Mouse (Mus musculus): ENCODE measurements around the gene Ptbp2. TPM values are rescaled to one million over a fixed set of nuclear protein-coding genes. Genes with fewer than 3 reads are reported as not detected.

Ptbp2 gene
- polyA plus RNA-seq, 1 experiment from 2014 or later = 42.6 TPM

GRCm38 (mm10) chr3:119778431-119778830 is 5.8 kb downstream of the Ptbp2 start:
- Histone ChIP-seq H3K4me2 (ENCODE audit: low read depth, low read length) (no peak overlapping the region), H3K27ac (ENCODE audit: low read length) (no peak overlapping the region), H3K36me3 (ENCODE audit: control insufficient read depth, insufficient read depth) (0 out of 2 replicates have a peak, but pooled peaks cover 3% of the 10 kb centered on the region), H3K27me3 (ENCODE audit: control insufficient read depth, insufficient read depth, low read length) (no peaks in the 10 kb centered on the region), H3K9ac (ENCODE audit: low read length) (no peak overlapping the region), H3K4me3 (ENCODE audit: low read length) (no peak overlapping the region), H3K4me1 (ENCODE audit: control insufficient read depth, insufficient read depth, low read length) (peaks cover 14% of the 10 kb centered on the region), H3K9me3 (replicated peaks; ENCODE audit: control insufficient read depth, low read length) (no peaks in the 10 kb centered on the region)
- WGBS = 88% methylated on average over 2 of the region's 2 CpGs
- ATAC-seq (replicated peaks; ENCODE audit: extremely low read depth, insufficient read depth, low FRiP score) = no peak

GRCm38 (mm10) chr3:119776129-119776528 is 8.1 kb downstream of the Ptbp2 start:
- 0 out of 2 replicates have a peak, but pooled peaks cover 3% of the 10 kb centered on the region for H3K36me3 ChIP-seq (ENCODE audit: control insufficient read depth, insufficient read depth)
- H3K27ac ChIP-seq (ENCODE audit: low read length) = no peak overlapping the region
- no peak for ATAC-seq (replicated peaks; ENCODE audit: extremely low read depth, insufficient read depth, low FRiP score)
- no peaks in the 10 kb centered on the region for H3K27me3 ChIP-seq (ENCODE audit: control insufficient read depth, insufficient read depth, low read length)
- H3K4me2 ChIP-seq (ENCODE audit: low read depth, low read length) = no peak overlapping the region
- 76% methylated on average over 5 of the region's 5 CpGs for WGBS
- H3K9ac ChIP-seq (ENCODE audit: low read length) = no peak overlapping the region
- H3K4me1 ChIP-seq (ENCODE audit: control insufficient read depth, insufficient read depth, low read length) = peaks cover 16% of the 10 kb centered on the region
- no peaks in the 10 kb centered on the region for H3K9me3 ChIP-seq (replicated peaks; ENCODE audit: control insufficient read depth, low read length)
- no peak overlapping the region for H3K4me3 ChIP-seq (ENCODE audit: low read length)

GRCm38 (mm10) chr3:119772789-119773188 is 11.5 kb downstream of the Ptbp2 start:
- no peak for ATAC-seq (replicated peaks; ENCODE audit: extremely low read depth, insufficient read depth, low FRiP score)
- Histone ChIP-seq H3K27ac (ENCODE audit: low read length) (no peak overlapping the region), H3K27me3 (ENCODE audit: control insufficient read depth, insufficient read depth, low read length) (no peaks in the 10 kb centered on the region), H3K4me3 (ENCODE audit: low read length) (no peak overlapping the region), H3K4me1 (ENCODE audit: control insufficient read depth, insufficient read depth, low read length) (peaks cover 5% of the 10 kb centered on the region), H3K4me2 (ENCODE audit: low read depth, low read length) (no peak overlapping the region), H3K36me3 (ENCODE audit: control insufficient read depth, insufficient read depth) (peaks cover 6% of the 10 kb centered on the region; the same call in 1 of the 2 replicates), H3K9me3 (replicated peaks; ENCODE audit: control insufficient read depth, low read length) (no peaks in the 10 kb centered on the region), H3K9ac (ENCODE audit: low read length) (no peak overlapping the region)
- WGBS = 68% methylated on average over 2 of the region's 2 CpGs

- H3K4me2 ChIP-seq (ENCODE audit: low read depth, low read length) = no peak overlapping the region
- no peak overlapping the region for H3K4me3 ChIP-seq (ENCODE audit: low read length)
- H3K27me3 ChIP-seq (ENCODE audit: control insufficient read depth, insufficient read depth, low read length) = no peaks in the 10 kb centered on the region
- 65% methylated on average over 2 of the region's 2 CpGs for WGBS
- no peak overlapping the region for H3K9ac ChIP-seq (ENCODE audit: low read length)
- no peak overlapping the region for H3K27ac ChIP-seq (ENCODE audit: low read length)
- H3K4me1 ChIP-seq (ENCODE audit: control insufficient read depth, insufficient read depth, low read length) = no peaks in the 10 kb centered on the region
- no peak for ATAC-seq (replicated peaks; ENCODE audit: extremely low read depth, insufficient read depth, low FRiP score)
- no peaks in the 10 kb centered on the region for H3K9me3 ChIP-seq (replicated peaks; ENCODE audit: control insufficient read depth, low read length)
- H3K36me3 ChIP-seq (ENCODE audit: control insufficient read depth, insufficient read depth) = peaks cover 10% of the 10 kb centered on the region; the same call in 1 of the 2 replicates
Measured at GRCm38 (mm10) chr3:119763772-119764171, 20.5 kb downstream of the Ptbp2 start.

GRCm38 (mm10) chr3:119761732-119762131 is 22.5 kb downstream of the Ptbp2 start:
- no peak overlapping the region for H3K27ac ChIP-seq (ENCODE audit: low read length)
- no peak overlapping the region for H3K9ac ChIP-seq (ENCODE audit: low read length)
- no peak overlapping the region for H3K4me2 ChIP-seq (ENCODE audit: low read depth, low read length)
- H3K9me3 ChIP-seq (replicated peaks; ENCODE audit: control insufficient read depth, low read length) = no peaks in the 10 kb centered on the region
- 0 out of 2 replicates have a peak, but pooled peaks cover 4% of the 10 kb centered on the region for H3K36me3 ChIP-seq (ENCODE audit: control insufficient read depth, insufficient read depth)
- WGBS = 87% methylated on average over 3 of the region's 3 CpGs
- ATAC-seq (replicated peaks; ENCODE audit: extremely low read depth, insufficient read depth, low FRiP score) = no peak
- H3K27me3 ChIP-seq (ENCODE audit: control insufficient read depth, insufficient read depth, low read length) = no peaks in the 10 kb centered on the region
- no peak overlapping the region for H3K4me3 ChIP-seq (ENCODE audit: low read length)
- H3K4me1 ChIP-seq (ENCODE audit: control insufficient read depth, insufficient read depth, low read length) = no peaks in the 10 kb centered on the region

- Histone ChIP-seq H3K27ac (ENCODE audit: low read length) (no peak overlapping the region), H3K9me3 (replicated peaks; ENCODE audit: control insufficient read depth, low read length) (no peaks in the 10 kb centered on the region), H3K4me3 (ENCODE audit: low read length) (no peak overlapping the region), H3K9ac (ENCODE audit: low read length) (no peak overlapping the region), H3K4me1 (ENCODE audit: control insufficient read depth, insufficient read depth, low read length) (no peaks in the 10 kb centered on the region; the same call in 1 of the 2 replicates), H3K4me2 (ENCODE audit: low read depth, low read length) (no peak overlapping the region), H3K36me3 (ENCODE audit: control insufficient read depth, insufficient read depth) (0 out of 2 replicates have a peak, but pooled peaks cover 3% of the 10 kb centered on the region), H3K27me3 (ENCODE audit: control insufficient read depth, insufficient read depth, low read length) (no peaks in the 10 kb centered on the region)
- no peak for ATAC-seq (replicated peaks; ENCODE audit: extremely low read depth, insufficient read depth, low FRiP score)
Measured at GRCm38 (mm10) chr3:119753791-119754190, 30.5 kb downstream of the Ptbp2 start.

- peaks cover 12% of the 10 kb centered on the region for H3K36me3 ChIP-seq (ENCODE audit: control insufficient read depth, insufficient read depth)
- no peak overlapping the region for H3K4me2 ChIP-seq (ENCODE audit: low read depth, low read length)
- H3K27me3 ChIP-seq (ENCODE audit: control insufficient read depth, insufficient read depth, low read length) = no peaks in the 10 kb centered on the region
- 90% methylated on average over 3 of the region's 3 CpGs for WGBS
- H3K4me3 ChIP-seq (ENCODE audit: low read length) = no peak overlapping the region
- H3K9ac ChIP-seq (ENCODE audit: low read length) = no peak overlapping the region
- ATAC-seq (replicated peaks; ENCODE audit: extremely low read depth, insufficient read depth, low FRiP score) = no peak
- no peak overlapping the region for H3K27ac ChIP-seq (ENCODE audit: low read length)
- H3K9me3 ChIP-seq (replicated peaks; ENCODE audit: control insufficient read depth, low read length) = no peaks in the 10 kb centered on the region
- H3K4me1 ChIP-seq (ENCODE audit: control insufficient read depth, insufficient read depth, low read length) = no peaks in the 10 kb centered on the region; the same call in 1 of the 2 replicates
Measured at GRCm38 (mm10) chr3:119749551-119750249, 34.6 kb downstream of the Ptbp2 start.

- no peak for ATAC-seq (replicated peaks; ENCODE audit: extremely low read depth, insufficient read depth, low FRiP score)
- Histone ChIP-seq H3K9me3 (replicated peaks; ENCODE audit: control insufficient read depth, low read length) (no peaks in the 10 kb centered on the region), H3K27me3 (ENCODE audit: control insufficient read depth, insufficient read depth, low read length) (no peaks in the 10 kb centered on the region), H3K36me3 (ENCODE audit: control insufficient read depth, insufficient read depth) (peaks cover 14% of the 10 kb centered on the region), H3K9ac (ENCODE audit: low read length) (no peak overlapping the region), H3K4me1 (ENCODE audit: control insufficient read depth, insufficient read depth, low read length) (no peaks in the 10 kb centered on the region; the same call in 1 of the 2 replicates), H3K4me3 (ENCODE audit: low read length) (no peak overlapping the region), H3K4me2 (ENCODE audit: low read depth, low read length) (no peak overlapping the region), H3K27ac (ENCODE audit: low read length) (no peak overlapping the region)
- 88% methylated on average over 2 of the region's 2 CpGs for WGBS
Measured at GRCm38 (mm10) chr3:119749140-119749539, 35.1 kb downstream of the Ptbp2 start.

GRCm38 (mm10) chr3:119746656-119747055 is 37.6 kb downstream of the Ptbp2 start:
- WGBS = 76% methylated on average over 2 of the region's 2 CpGs
- H3K27me3 ChIP-seq (ENCODE audit: control insufficient read depth, insufficient read depth, low read length) = no peaks in the 10 kb centered on the region
- no peak overlapping the region for H3K4me3 ChIP-seq (ENCODE audit: low read length)
- H3K27ac ChIP-seq (ENCODE audit: low read length) = no peak overlapping the region
- ATAC-seq (replicated peaks; ENCODE audit: extremely low read depth, insufficient read depth, low FRiP score) = no peak
- H3K9me3 ChIP-seq (replicated peaks; ENCODE audit: control insufficient read depth, low read length) = no peaks in the 10 kb centered on the region
- H3K9ac ChIP-seq (ENCODE audit: low read length) = no peak overlapping the region
- H3K4me2 ChIP-seq (ENCODE audit: low read depth, low read length) = no peak overlapping the region
- H3K4me1 ChIP-seq (ENCODE audit: control insufficient read depth, insufficient read depth, low read length) = no peaks in the 10 kb centered on the region; the same call in 1 of the 2 replicates
- H3K36me3 ChIP-seq (ENCODE audit: control insufficient read depth, insufficient read depth) = peaks cover 22% of the 10 kb centered on the region

Data from heart, embryonic 16.5 days (tissue).